Mouse (Mus musculus) intestine, postnatal 0 days (tissue): ENCODE measurements around the gene Tac2. TPM values are rescaled to one million over a fixed set of nuclear protein-coding genes. Genes with fewer than 3 reads are reported as not detected.

ENCODE experiments used
- ATAC-seq: fragments of 200-750 bp; cut with Nextera tagmentation; 2 replicates; pipeline ENCODE4 v1.8.0; 2017; ENCODE audit warnings: mild to moderate bottlenecking, moderate TSS enrichment, moderate library complexity
- H3K27ac ChIP-seq: fragments of 300-500 bp; sonication (generic); 2 replicates; pipeline ENCODE4 v1.5.1; 2014; ENCODE audit warnings: mild to moderate bottlenecking, low read depth, low read length, moderate library complexity
- H3K27me3 ChIP-seq: fragments of 300-500 bp; sonication (generic); replicated peaks from 2 replicates; pipeline ENCODE4 v1.6.1; 2014; ENCODE audit warnings: low read length, mixed read lengths; ENCODE audit not compliant: control insufficient read depth, insufficient read depth
- H3K36me3 ChIP-seq: fragments of 300-500 bp; sonication (generic); 2 replicates; pipeline ENCODE4 v1.6.1; 2014; ENCODE audit warnings: mild to moderate bottlenecking, moderate library complexity; ENCODE audit not compliant: control insufficient read depth, insufficient read depth
- H3K4me1 ChIP-seq: fragments of 300-500 bp; sonication (generic); replicated peaks from 2 replicates; pipeline ENCODE4 v1.6.1; 2014; ENCODE audit warnings: antibody characterized with exemption, low read length, mixed read lengths; ENCODE audit not compliant: control insufficient read depth, insufficient read depth
- H3K4me2 ChIP-seq: fragments of 300-500 bp; sonication (generic); replicated peaks from 2 replicates; pipeline ENCODE4 v1.6.1; 2014; ENCODE audit warnings: low read depth, mild to moderate bottlenecking, moderate library complexity
- H3K4me3 ChIP-seq: fragments of 300-500 bp; sonication (generic); 2 replicates; pipeline ENCODE4 v1.5.1; 2014; ENCODE audit warnings: low read depth, low read length
- H3K9ac ChIP-seq: fragments of 300-500 bp; sonication (generic); 2 replicates; pipeline ENCODE4 v1.6.1; 2014; ENCODE audit warnings: mild to moderate bottlenecking, low read depth, low read length
- H3K9me3 ChIP-seq: fragments of 300-500 bp; sonication (generic); 2 replicates; pipeline ENCODE4 v1.6.1; 2016; ENCODE audit warnings: mixed run types; ENCODE audit not compliant: control insufficient read depth
- CTCF ChIP-seq: sonication (generic); IDR thresholded peaks from 2 replicates; pipeline ENCODE4 v1.5.1; 2016; ENCODE audit warnings: low read depth, mild to moderate bottlenecking, control low read depth, antibody characterized with exemption, moderate library complexity
- WGBS: fragments of 180-500 bp; shearing (Covaris S2); extraction: QIAGEN DNeasy Blood & Tissue Kit; methylation state at CpG from one replicate; pipeline ENCODE4 v1.1.7; 2014; 5-methylcytosine and 5-hydroxymethylcytosine counted together
- polyA plus RNA-seq: library from polyadenylated mRNA; unstranded; fragments of >200 nt; fragmentation: Nextera tagmentation; extraction: Ambion mirVana; gene quantifications from 2 replicates; pipeline ENCODE4 v1.2.1, GENCODE M21; 2015

The Tac2 gene
- polyA plus RNA-seq, result not detected in 2 replicates

DNA sequence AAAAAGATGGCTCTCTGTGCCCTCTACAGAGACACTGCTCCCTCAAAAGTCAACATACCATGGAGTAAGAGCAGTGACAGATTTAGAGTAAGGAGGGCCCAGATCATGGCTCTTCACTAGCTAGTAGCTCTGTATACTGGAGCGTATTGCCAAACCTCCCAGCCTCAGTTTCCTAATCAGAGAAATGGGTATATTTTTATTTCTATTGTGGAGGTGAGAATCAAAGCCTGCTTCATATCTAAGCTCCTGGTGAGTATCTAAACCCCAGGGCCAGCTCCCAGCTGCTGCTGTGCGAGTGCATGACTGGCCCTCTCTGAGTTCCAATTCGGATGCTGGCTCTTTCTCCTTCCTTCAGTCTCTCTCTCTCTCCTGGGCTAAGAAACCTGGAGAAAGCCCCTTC, at the start of gene Tac2:
Gene Tac2 (plus strand): TSS at position 301 of the 400 bp plus-strand sequence.
- TF ChIP-seq CTCF, result no peak
- Histone ChIP-seq H3K9me3 (no peaks in the 10 kb centered on the region), H3K27ac (no peak within 1 kb of the TSS), H3K4me1 (no peaks in the 10 kb centered on the region), H3K27me3 (no peaks in the 10 kb centered on the region), H3K4me2 (no peak within 1 kb of the TSS), H3K4me3 (no peak within 1 kb of the TSS), H3K36me3 (peaks cover 14% of the 10 kb centered on the region; the same call in 1 of the 2 replicates), H3K9ac (no peak within 1 kb of the TSS)
- no peak for ATAC-seq
- 79% methylated on average over 3 of the region's 3 CpGs for WGBS

DNA sequence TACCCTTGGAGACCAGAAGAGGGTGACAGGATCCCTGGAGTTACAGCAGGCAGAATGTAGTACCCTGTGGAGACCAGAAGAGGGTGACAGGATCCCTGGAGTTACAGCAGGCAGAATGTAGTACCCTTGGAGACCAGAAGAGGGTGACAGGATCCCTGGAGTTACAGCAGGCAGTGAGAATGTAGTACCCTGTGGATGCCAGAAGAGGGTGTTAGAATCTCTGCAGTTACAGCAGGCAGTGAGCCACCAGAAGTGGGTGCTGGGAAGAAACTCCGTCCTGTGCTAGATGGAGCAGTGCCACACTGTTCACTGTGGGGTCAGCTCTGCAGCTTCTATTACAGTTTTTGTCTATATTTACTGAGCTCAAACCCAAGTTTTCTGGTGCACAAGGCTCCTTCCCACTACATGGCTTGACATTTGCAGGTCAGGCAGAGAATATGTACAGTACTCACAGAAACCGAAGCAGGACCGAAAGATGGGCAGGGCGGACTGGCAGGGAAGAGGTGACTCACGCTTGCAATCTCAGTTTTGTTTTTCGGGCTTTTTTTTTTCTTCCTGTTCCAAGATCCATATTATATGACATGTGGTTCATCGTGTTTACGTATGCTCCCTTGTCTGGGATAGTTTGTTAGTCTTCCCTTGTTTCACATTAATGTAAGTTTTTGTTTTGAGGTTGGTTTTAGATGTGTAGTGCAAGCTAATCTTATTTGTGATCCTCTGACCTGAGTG, 49.3 kb upstream of the Tac2 start:
- Histone ChIP-seq H3K27ac (no peak overlapping the region), H3K4me3 (no peak overlapping the region), H3K9me3 (no peaks in the 10 kb centered on the region), H3K36me3 (no peaks in the 10 kb centered on the region), H3K27me3 (no peaks in the 10 kb centered on the region), H3K9ac (no peak overlapping the region), H3K4me1 (no peaks in the 10 kb centered on the region), H3K4me2 (no peak overlapping the region; the same call in 1 of the 2 replicates)
- WGBS, result 77% methylated on average over 8 of the region's 8 CpGs
- peak; percentile 19; the same call in 1 of the 2 replicates for ATAC-seq
- peak; percentile 100 for TF ChIP-seq CTCF

- WGBS, result 42% methylated on average over 5 of the region's 5 CpGs
- Histone ChIP-seq H3K36me3 (no peaks in the 10 kb centered on the region), H3K27me3 (no peaks in the 10 kb centered on the region), H3K9me3 (no peaks in the 10 kb centered on the region), H3K9ac (no peak overlapping the region), H3K4me3 (peak overlapping the region; percentile 71), H3K4me1 (no peaks in the 10 kb centered on the region), H3K27ac (0 out of 2 replicates have a peak overlapping the region, but pooled peaks have one; percentile 68), H3K4me2 (peak overlapping the region; percentile 96)
- no peak for ATAC-seq
- TF ChIP-seq CTCF, result no peak
Measured at GRCm38 (mm10) chr10:127675859-127676398, 48.3 kb upstream of the Tac2 start.

DNA sequence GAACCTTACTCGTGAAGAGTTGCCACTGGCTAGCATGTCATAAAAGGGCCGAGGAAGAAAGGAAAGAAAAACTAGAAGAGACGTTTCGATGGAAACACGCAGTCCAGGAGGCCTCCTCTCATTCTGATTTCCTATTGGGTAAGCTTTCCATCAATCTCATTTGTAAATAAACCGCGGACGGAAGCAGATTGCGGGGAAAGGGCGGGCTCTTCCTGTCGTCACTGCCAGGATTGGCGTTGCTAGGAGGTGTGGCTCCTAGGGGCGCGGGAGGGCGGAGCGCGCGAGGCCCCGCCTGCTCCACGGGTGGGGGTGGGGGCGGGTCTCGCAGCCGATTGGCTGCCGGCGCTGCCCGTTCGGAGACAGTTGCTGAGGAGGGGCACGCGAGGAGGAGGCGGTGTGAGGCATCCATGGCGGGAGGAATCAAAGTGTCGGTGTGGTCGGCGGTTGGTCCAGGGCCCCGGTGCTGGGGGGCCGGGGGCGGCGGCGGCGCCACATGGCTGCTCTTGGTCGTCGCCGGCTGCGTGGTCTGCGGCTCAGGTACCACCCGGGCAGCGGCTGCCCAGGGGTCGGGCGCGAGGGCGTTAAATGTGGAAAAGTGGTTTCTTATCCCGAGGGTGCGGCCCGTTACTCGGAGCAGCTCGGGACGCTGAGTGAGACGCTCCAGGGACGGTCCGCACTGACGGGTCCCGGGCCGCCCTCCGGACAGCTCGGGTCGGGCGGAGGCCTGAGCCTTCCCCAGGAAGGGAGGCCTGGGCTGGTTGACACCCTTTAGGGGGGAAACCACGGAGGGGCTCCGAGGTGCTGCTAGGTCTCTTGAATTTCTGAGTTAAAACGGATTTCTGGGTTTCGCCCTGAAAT, 47.4 kb upstream of the Tac2 start:
- Histone ChIP-seq H3K4me2 (peak overlapping the region; percentile 96), H3K9me3 (no peaks in the 10 kb centered on the region), H3K27ac (peak overlapping the region; percentile 68), H3K4me3 (peak overlapping the region; percentile 71), H3K9ac (peak overlapping the region; percentile 48), H3K27me3 (no peaks in the 10 kb centered on the region), H3K36me3 (no peaks in the 10 kb centered on the region; the same call in 1 of the 2 replicates), H3K4me1 (no peaks in the 10 kb centered on the region)
- under 1% methylated on average over 70 of the region's 71 CpGs for WGBS
- peak; percentile 94 for ATAC-seq
- TF ChIP-seq CTCF, result no peak

- Histone ChIP-seq H3K4me2 (peak overlapping the region; percentile 96), H3K9ac (peak overlapping the region; percentile 48), H3K27me3 (no peaks in the 10 kb centered on the region), H3K9me3 (no peaks in the 10 kb centered on the region), H3K4me1 (no peaks in the 10 kb centered on the region), H3K36me3 (no peaks in the 10 kb centered on the region; the same call in 1 of the 2 replicates), H3K4me3 (peak overlapping the region; percentile 71), H3K27ac (no peak overlapping the region)
- peak; percentile 47; the same call in 1 of the 2 replicates for ATAC-seq
- peak; percentile 97 for TF ChIP-seq CTCF
- WGBS, result 7% methylated on average over 14 of the region's 14 CpGs
Measured at GRCm38 (mm10) chr10:127677591-127678336, 46.5 kb upstream of the Tac2 start.
